Mouse (Mus musculus) liver, embryonic 14.5 days (tissue): ENCODE data around the gene Thra. TPM values are rescaled to one million over a fixed set of nuclear protein-coding genes. Genes with fewer than 3 reads are reported as not detected.

Experiments
- ATAC-seq: fragments of 200-750 bp; cut with Nextera tagmentation; 2 replicates; pipeline ENCODE4 v1.8.0; 2017; ENCODE audit warnings: moderate number of reproducible peaks, mild to moderate bottlenecking, moderate library complexity; ENCODE audit not compliant: insufficient read depth
- DNase-seq, 3 experiments: peaks; one replicate each; pipeline ENCODE4 v3.0.0-alpha.2; 2012 to 2013; ENCODE audit warnings: low read depth in 3 of 3, low spot score in 3 of 3
- H3K27ac ChIP-seq: fragments of 300-500 bp; sonication (generic); 2 replicates; pipeline ENCODE4 v1.5.1; 2014; ENCODE audit warnings: moderate library complexity, mild to moderate bottlenecking, control low read depth, inconsistent platforms
- H3K27me3 ChIP-seq: fragments of 300-500 bp; sonication (generic); 2 replicates; pipeline ENCODE4 v1.6.1; 2014; ENCODE audit warnings: mild to moderate bottlenecking, low read length, moderate library complexity; ENCODE audit not compliant: control insufficient read depth, insufficient read depth
- H3K36me3 ChIP-seq: fragments of 300-500 bp; sonication (generic); replicated peaks from 2 replicates; pipeline ENCODE4 v1.6.1; 2014; ENCODE audit warnings: low read depth; ENCODE audit not compliant: control insufficient read depth, insufficient read depth
- H3K4me1 ChIP-seq, 2 experiments: fragments of 200-500 bp in 1 of 2; fragments of 300-500 bp in 1 of 2; sonication (generic) in 1 of 2; replicated peaks; 2 replicates each; pipeline ENCODE4 v1.6.1; 2012 to 2014; ENCODE audit warnings: antibody characterized with exemption in 1 of 2, inconsistent platforms in 1 of 2, low read length in 1 of 2; ENCODE audit not compliant: control insufficient read depth in 2 of 2, insufficient read depth in 2 of 2
- H3K4me2 ChIP-seq: fragments of 300-500 bp; sonication (generic); 2 replicates; pipeline ENCODE4 v1.6.1; 2014; ENCODE audit warnings: low read depth, mild to moderate bottlenecking, control low read depth, moderate library complexity
- H3K4me3 ChIP-seq, 2 experiments: fragments of 200-500 bp in 1 of 2; fragments of 300-500 bp in 1 of 2; sonication (generic) in 1 of 2; 2 replicates each; pipeline ENCODE4 v1.5.1; 2012 to 2014; ENCODE audit warnings: low read depth in 2 of 2, low read length in 2 of 2, mild to moderate bottlenecking in 2 of 2, control low read depth in 1 of 2, inconsistent platforms in 1 of 2, moderate library complexity in 1 of 2; ENCODE audit not compliant: insufficient read depth in 1 of 2
- H3K9ac ChIP-seq: fragments of 300-500 bp; sonication (generic); replicated peaks from 2 replicates; pipeline ENCODE4 v1.6.1; 2014; ENCODE audit warnings: mild to moderate bottlenecking, control low read depth, moderate library complexity
- H3K9me3 ChIP-seq: fragments of 300-500 bp; sonication (generic); 2 replicates; pipeline ENCODE4 v1.6.1; 2016; ENCODE audit warnings: low read length, mixed read lengths; ENCODE audit not compliant: control insufficient read depth
- CTCF ChIP-seq: IDR thresholded peaks from 2 replicates; pipeline ENCODE4 v1.5.1; 2016; ENCODE audit warnings: antibody characterized with exemption, low read depth, control low read depth
- EP300 ChIP-seq: IDR thresholded peaks from 2 replicates; pipeline ENCODE4 v1.6.1; 2016; ENCODE audit warnings: antibody characterized with exemption, low read depth
- WGBS: fragments of 180-500 bp; shearing (Covaris S2); extraction: QIAGEN DNeasy Blood & Tissue Kit; methylation state at CpG from one replicate; pipeline ENCODE4 v1.1.7; 2014; ENCODE audit not compliant: insufficient replicate concordance; 5-methylcytosine and 5-hydroxymethylcytosine counted together
- polyA plus RNA-seq, 2 experiments: library from polyadenylated mRNA; depleted of rRNA in 1 of 2; stranded (reverse) in 1 of 2; unstranded in 1 of 2; fragments of >200 nt; fragmentation: Nextera tagmentation in 1 of 2; extraction: Ambion mirVana in 1 of 2; gene quantifications; 2 replicates each; pipeline versions ENCODE4 v1.2.1 to v1.2.3; 2012 to 2014

Gene Thra
- polyA plus RNA-seq, 2 experiments, result 8.3 to 15.6 TPM

GRCm38 (mm10) chr11:98715946-98716345 lies 24.5 kb upstream of the Thra start:
- Histone ChIP-seq H3K27ac (no peak overlapping the region), H3K36me3 (peaks cover 20% of the 10 kb centered on the region), H3K27me3 (no peaks in the 10 kb centered on the region), H3K4me1 (0 out of 4 replicates have a peak, but pooled peaks cover 0 to 3% of the 10 kb centered on the region in 2 experiments), H3K4me2 (no peak overlapping the region), H3K4me3 (no peak overlapping the region), H3K9ac (no peak overlapping the region), H3K9me3 (no peaks in the 10 kb centered on the region)
- DNase-seq (no peak), ATAC-seq (no peak)
- WGBS, result 84% methylated on average over 9 of the region's 9 CpGs
- TF ChIP-seq EP300 (no peak), CTCF (no peak)

- Histone ChIP-seq H3K27me3 (no peaks in the 10 kb centered on the region), H3K4me1 (0 out of 4 replicates have a peak, but pooled peaks cover 0 to 1% of the 10 kb centered on the region in 2 experiments), H3K27ac (no peak overlapping the region), H3K9me3 (no peaks in the 10 kb centered on the region), H3K4me3 (no peak overlapping the region), H3K9ac (no peak overlapping the region), H3K4me2 (no peak overlapping the region), H3K36me3 (peaks cover 14% of the 10 kb centered on the region)
- whole genome bisulfite sequencing, result 29% methylated on average over 13 of the region's 13 CpGs
- TF ChIP-seq EP300 (no peak), CTCF (peak; percentile 86)
- no peak for ATAC-seq
- DNase-seq, result no peak
Observed at GRCm38 (mm10) chr11:98717904-98718303, 22.5 kb upstream of the Thra start.

GRCm38 (mm10) chr11:98720756-98721155 lies 19.7 kb upstream of the Thra start:
- Histone ChIP-seq H3K4me3 (no peak overlapping the region), H3K9ac (no peak overlapping the region), H3K4me2 (no peak overlapping the region), H3K4me1 (0 out of 4 replicates have a peak, but pooled peaks cover 0 to 1% of the 10 kb centered on the region in 2 experiments), H3K36me3 (peaks cover 8% of the 10 kb centered on the region), H3K27ac (no peak overlapping the region), H3K27me3 (no peaks in the 10 kb centered on the region), H3K9me3 (no peaks in the 10 kb centered on the region)
- WGBS, result 68% methylated on average over 2 of the region's 2 CpGs
- DNase-seq, result no peak
- ATAC-seq, result no peak
- TF ChIP-seq CTCF, result no peak
- no peak for TF ChIP-seq EP300

- no peaks in the 10 kb centered on the region for H3K9me3 ChIP-seq
- no peak overlapping the region for H3K27ac ChIP-seq
- H3K36me3 ChIP-seq, result peaks cover 6% of the 10 kb centered on the region
- H3K9ac ChIP-seq, result no peak overlapping the region
- TF ChIP-seq CTCF (peak; percentile 19), EP300 (no peak)
- 0 out of 4 replicates have a peak, but pooled peaks cover 0 to 4% of the 10 kb centered on the region in 2 experiments for H3K4me1 ChIP-seq
- H3K27me3 ChIP-seq, result no peaks in the 10 kb centered on the region
- H3K4me2 ChIP-seq, result no peak overlapping the region
- WGBS, result 67% methylated on average over 24 of the region's 24 CpGs
- H3K4me3 ChIP-seq, result no peak overlapping the region
- no peak for DNase-seq
- ATAC-seq, result no peak
Observed at GRCm38 (mm10) chr11:98721458-98722226, 18.8 kb upstream of the Thra start.

GRCm38 (mm10) chr11:98723098-98723497 lies 17.3 kb upstream of the Thra start:
- 66% methylated on average over 7 of the region's 7 CpGs for WGBS
- no peak for DNase-seq

More at GRCm38 (mm10) chr11:98723098-98723497, 17.3 kb upstream of the Thra start:
- no peak overlapping the region for H3K4me2 ChIP-seq
- H3K27me3 ChIP-seq, result no peaks in the 10 kb centered on the region
- H3K4me3 ChIP-seq, result no peak overlapping the region
- no peak overlapping the region for H3K27ac ChIP-seq
- H3K4me1 ChIP-seq, result 0 out of 4 replicates have a peak, but pooled peaks cover 0 to 4% of the 10 kb centered on the region in 2 experiments
- peaks cover 6% of the 10 kb centered on the region for H3K36me3 ChIP-seq
- TF ChIP-seq EP300 (no peak), CTCF (no peak)
- no peaks in the 10 kb centered on the region for H3K9me3 ChIP-seq
- ATAC-seq, result no peak
- no peak overlapping the region for H3K9ac ChIP-seq
